Mouse (Mus musculus): ENCODE measurements at regions not wholly inside any gene's neighbourhood (a gene's known extent, or its start where the extent isn't known, plus 50 kb on each side); places are given as distances from the start of the nearest gene placed in this dataset.

- DNase-seq (ENCODE audit: low spot score): no peak
Observed at GRCm38 (mm10) chr10:105125736-105126135, 448.5 kb downstream of the Tmtc2 start.

- DNase-seq (ENCODE audit: low spot score): no peak
Observed at GRCm38 (mm10) chr10:105120229-105120628, 454.0 kb downstream of the Tmtc2 start.

GRCm38 (mm10) chr10:105116138-105116537, 458.1 kb downstream of the Tmtc2 start:
- no peak for DNase-seq (ENCODE audit: low spot score)

- no peak for DNase-seq (ENCODE audit: low spot score)
Observed at GRCm38 (mm10) chr10:105114927-105115326, 459.3 kb downstream of the Tmtc2 start.

- DNase-seq (ENCODE audit: low spot score): peak; percentile 15
Observed at GRCm38 (mm10) chr10:105110247-105110646, 464.0 kb downstream of the Tmtc2 start.

GRCm38 (mm10) chr10:105097045-105097331, 477.3 kb downstream of the Tmtc2 start:
- DNase-seq (ENCODE audit: low spot score): no peak

- DNase-seq (ENCODE audit: low spot score): no peak
Observed at GRCm38 (mm10) chr10:105096323-105097044, 477.8 kb downstream of the Tmtc2 start.

GRCm38 (mm10) chr10:105095800-105096199, 478.5 kb downstream of the Tmtc2 start:
- DNase-seq (ENCODE audit: low spot score): no peak

GRCm38 (mm10) chr10:105076892-105077291, 497.4 kb downstream of the Tmtc2 start:
- no peak for DNase-seq (ENCODE audit: low spot score)

GRCm38 (mm10) chr10:105034711-105035386, 539.4 kb downstream of the Tmtc2 start:
- DNase-seq (ENCODE audit: low spot score): no peak

- no peak for DNase-seq (ENCODE audit: low spot score)
Observed at GRCm38 (mm10) chr10:105020471-105021120, 553.7 kb downstream of the Tmtc2 start.

GRCm38 (mm10) chr10:105019774-105020470, 554.3 kb downstream of the Tmtc2 start:
- DNase-seq (ENCODE audit: low spot score): no peak
